Mouse (Mus musculus) gastrocnemius, postnatal 10 days (tissue): ENCODE data around the gene E130311K13Rik. TPM values are rescaled to one million over a fixed set of nuclear protein-coding genes. Genes with fewer than 3 reads are reported as not detected.

Experiments
- DNase-seq: peaks from one replicate; pipeline ENCODE4 v3.0.0; 2021; ENCODE audit warnings: mixed read lengths
- total RNA-seq, 2 experiments: library from RNA; stranded (reverse); gene quantifications; 2 replicates each; pipeline ENCODE4 v1.2.3; 2021

E130311K13Rik gene
- total RNA-seq, 2 experiments from 2014 or later, result 4.4 to 5.6 TPM

DNA sequence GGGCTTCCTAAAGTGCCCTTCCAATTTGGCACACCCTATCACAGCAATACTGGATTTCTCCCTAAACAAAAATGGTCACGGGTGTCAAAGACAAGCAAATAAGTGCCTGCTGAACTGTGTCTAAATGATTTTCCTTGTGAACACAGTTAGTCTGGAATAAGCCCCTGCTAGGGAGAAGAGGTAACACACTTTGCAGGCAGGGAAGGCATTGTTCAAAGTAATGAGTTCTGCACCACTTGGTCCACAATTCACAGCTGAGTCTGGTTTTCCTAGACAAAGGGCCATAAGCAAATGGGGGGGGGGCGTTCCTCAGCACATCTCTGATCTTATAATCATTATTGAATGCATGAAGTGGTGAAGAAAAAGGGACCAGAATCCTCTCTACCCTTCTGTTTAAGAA lies 33.5 kb downstream of the E130311K13Rik start:
- DNase-seq, result no peak

DNA sequence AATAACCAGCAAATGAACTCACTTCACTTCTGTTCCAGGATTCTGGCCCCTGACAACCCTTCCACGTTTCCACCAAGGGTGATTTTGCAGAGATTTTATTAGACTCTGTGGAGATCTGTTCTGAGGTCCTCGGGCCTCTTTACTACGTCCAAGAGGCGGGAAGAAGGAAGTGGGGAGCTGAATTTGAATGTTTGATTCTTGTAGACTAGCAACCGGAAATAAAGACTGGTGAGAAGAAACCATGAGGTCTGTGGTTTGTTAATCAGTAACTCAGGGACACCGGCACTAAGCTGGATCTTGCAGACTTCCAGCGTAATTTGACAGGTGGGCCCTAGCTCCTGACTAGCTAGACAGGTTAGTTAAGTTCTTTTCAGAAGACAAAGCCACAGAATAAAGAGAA lies 35.6 kb downstream of the E130311K13Rik start:
- no peak for DNase-seq

DNA sequence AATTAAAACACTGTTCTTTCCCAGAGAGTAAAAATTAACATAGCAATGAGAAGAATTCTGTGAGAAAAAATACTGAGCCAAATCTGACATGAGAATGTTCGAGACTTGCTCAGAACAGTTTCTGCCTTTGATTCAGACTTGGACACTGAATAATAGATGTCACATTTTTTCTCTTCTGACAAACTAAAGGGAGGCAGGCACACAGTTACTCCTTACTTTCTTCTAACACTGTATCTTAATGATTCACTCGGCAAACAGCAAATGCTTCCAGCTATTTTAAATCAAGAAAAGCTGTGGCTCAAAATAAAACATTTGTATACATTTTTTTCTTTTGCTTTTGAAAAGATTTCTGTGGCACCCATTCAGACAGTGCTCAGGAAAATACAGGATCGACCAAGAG lies 37.1 kb downstream of the E130311K13Rik start:
- DNase-seq, result no peak

DNA sequence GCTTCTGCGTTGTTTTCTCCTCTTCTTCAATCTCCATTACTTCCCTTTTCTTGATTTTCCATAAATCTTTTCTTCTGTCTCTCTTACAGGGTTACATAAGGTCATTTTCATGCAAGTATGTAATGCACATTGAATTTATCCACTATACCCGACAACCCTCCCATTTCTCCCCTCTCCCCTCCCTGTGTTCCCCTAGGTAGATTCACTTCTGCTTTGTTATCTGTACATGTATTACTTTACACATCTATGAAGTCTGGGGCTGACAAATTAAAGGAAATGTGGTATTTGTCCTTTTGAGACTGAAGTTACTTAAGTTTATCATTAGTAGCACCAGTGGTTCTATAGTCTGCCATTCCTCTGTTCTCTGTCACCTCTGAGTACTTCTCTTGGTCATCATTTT lies 48.2 kb downstream of the E130311K13Rik start:
- DNase-seq, result no peak

DNA sequence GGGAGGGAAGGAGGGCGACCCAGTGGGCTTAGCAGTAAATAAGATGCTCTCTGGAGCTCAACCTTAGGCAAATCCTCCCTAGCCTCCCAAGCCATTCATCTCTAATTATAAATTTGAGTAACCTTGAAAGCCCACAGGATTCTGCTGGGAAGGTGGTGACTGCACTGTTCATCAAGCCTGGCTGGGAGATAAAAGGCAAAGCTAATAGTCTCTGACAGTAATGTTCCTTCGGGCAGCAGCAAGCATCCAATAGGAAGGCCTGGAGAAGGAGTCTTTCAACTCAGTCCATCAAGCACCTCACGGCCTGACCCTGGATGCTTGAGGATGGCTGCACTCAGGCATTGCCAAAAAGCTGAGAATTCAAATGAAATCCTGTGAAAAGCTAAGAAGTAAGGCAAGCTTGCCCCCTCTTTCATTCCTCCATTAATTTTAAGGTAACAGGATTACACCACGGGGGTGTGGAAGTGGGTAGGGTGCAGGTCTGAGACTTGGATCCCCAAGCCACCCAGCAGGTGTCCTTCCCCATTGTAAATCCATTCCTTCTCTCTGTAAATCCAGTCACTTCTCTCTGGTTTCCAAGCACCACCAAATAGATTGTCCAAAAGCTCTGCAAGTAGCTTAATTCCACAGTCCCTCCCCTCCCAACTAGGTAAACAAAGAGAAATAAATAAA lies 50.1 kb downstream of the E130311K13Rik start:
- DNase-seq, result no peak

DNA sequence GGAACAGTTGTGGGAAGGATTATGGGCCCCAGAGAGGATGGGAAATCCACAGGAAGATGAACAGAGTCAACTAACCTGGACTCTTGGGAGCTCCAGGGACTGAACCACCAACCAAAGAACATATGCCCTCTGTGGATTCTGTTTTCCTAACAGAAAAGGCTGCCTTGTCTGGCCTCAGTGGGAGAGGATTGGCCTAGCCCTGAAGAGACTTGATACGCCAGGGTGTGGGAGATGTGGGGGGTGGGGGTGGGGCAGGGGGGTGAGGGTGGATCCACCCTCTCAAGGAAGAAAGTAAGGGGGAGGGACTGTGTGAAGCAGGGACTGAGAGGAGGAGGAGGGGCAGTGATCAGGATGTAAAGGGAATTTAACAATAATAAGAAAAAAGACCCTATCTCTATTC lies 56.5 kb downstream of the E130311K13Rik start:
- DNase-seq, result no peak

DNA sequence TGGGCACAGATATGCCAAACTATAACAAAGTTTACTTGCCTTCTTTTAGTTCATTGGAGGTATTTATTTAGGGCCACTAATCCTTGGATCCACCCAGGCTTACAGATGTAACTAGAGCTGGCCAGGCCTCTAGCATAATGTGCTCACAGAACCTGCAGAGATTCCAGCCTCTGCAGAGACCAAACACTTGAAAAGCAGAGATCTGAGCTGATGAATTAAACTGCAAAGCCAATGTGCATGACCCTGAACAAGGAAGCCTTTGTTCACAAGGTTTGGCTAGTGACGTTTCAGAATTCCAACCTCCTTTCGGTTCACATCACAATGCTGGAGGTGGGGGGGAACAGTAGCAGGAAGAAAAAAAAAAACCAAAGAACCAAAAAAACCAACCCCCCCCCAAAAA lies 58.0 kb downstream of the E130311K13Rik start:
- no peak for DNase-seq

DNA sequence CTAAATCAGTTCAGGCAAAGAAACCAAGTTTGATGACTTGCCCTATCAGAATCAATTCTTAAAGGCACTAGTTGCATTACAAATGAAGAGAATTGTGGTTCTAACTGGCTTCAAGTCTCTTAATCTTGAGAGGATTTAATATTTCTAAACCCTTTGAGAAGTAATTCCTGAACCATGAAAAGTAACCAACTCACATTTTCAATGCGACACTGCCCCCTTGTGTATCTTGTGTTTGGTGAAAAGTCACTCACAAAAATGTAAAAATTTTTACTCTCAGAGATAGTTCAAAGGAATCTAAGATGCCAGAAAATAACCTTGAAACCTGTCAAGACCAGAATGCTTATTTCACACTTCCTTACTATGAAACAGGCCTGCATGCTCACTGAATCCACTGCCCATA lies 61.0 kb downstream of the E130311K13Rik start:
- DNase-seq, result peak; percentile 38

DNA sequence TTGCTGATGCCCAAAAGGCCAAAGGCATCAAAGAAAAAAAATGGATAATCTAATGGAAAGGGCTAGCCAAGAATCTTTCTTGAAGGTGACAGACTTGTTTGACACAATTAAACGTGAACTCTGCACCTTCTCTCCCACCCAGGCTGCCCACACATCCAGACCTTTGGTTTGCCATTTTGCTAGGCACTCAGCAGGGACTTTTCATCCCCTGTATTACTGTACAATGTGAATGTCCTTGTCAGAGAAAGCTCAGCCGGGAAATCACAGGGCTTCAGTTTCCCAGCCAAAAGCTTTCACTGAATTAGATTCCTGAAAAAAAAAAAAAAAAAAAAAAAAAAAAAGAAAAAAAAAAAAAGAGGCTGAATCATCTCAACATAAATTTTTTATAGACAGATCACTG lies 64.2 kb downstream of the E130311K13Rik start:
- no peak for DNase-seq

Other genes starting within 250 kb of the E130311K13Rik start
- under 1 TPM; 0.20 to 0.31 TPM for gene Plch1, start 30.0 kb downstream of the E130311K13Rik start, total RNA-seq
- 1 to 10 TPM; 6.8 to 8.2 TPM for gene Slc33a1, start 35.3 kb upstream of the E130311K13Rik start, total RNA-seq
- gene Gmps, start 46.6 kb upstream of the E130311K13Rik start, total RNA-seq, result 10 to 100 TPM; 16.3 to 16.7 TPM
- under 1 TPM; 0.28 to 0.32 TPM for gene Vmn2r1, start 152.1 kb upstream of the E130311K13Rik start, total RNA-seq
- gene Vmn2r2, start 212.5 kb upstream of the E130311K13Rik start, total RNA-seq, result not detected